Mouse (Mus musculus) MEL (cell line): Measurements from ENCODE around the gene Tmem175. TPM values are rescaled to one million over a fixed set of nuclear protein-coding genes. Genes with fewer than 3 reads are reported as not detected.

ENCODE experiments used
- DNase-seq: peaks from one replicate; pipeline ENCODE4 v3.0.0; 2011; ENCODE audit warnings: low read depth, low spot score
- H3K27ac ChIP-seq: 2 replicates; pipeline ENCODE4 v1.5.1; 2012; ENCODE audit warnings: low read depth, mild to moderate bottlenecking, control low read depth, low read length, moderate library complexity; ENCODE audit not compliant: control insufficient read depth
- H3K27me3 ChIP-seq, 2 experiments: fragments of 150-350 bp in 1 of 2; sonication (generic) in 1 of 2; 2 replicates each; pipeline ENCODE4 v1.6.1; 2012; ENCODE audit warnings: low read length in 2 of 2, mild to moderate bottlenecking in 2 of 2, improper control_type of control experiment in 1 of 2, moderate library complexity in 1 of 2; ENCODE audit not compliant: insufficient read depth in 2 of 2, control insufficient read depth in 1 of 2
- H3K36me3 ChIP-seq, 2 experiments: 2 replicates each; pipeline ENCODE4 v1.6.1; 2012 to 2014; ENCODE audit warnings: low read length in 2 of 2, improper control_type of control experiment in 1 of 2, inconsistent platforms in 1 of 2, mild to moderate bottlenecking in 1 of 2; ENCODE audit not compliant: insufficient read depth in 2 of 2, control insufficient read depth in 1 of 2
- H3K4me1 ChIP-seq, 2 experiments: fragments of 150-350 bp in 1 of 2; sonication (generic) in 1 of 2; 2 replicates each; pipeline ENCODE4 v1.6.1; 2012; ENCODE audit warnings: low read length in 2 of 2, improper control_type of control experiment in 1 of 2, mild to moderate bottlenecking in 1 of 2; ENCODE audit not compliant: insufficient read depth in 2 of 2, control insufficient read depth in 1 of 2
- H3K4me3 ChIP-seq, 2 experiments: fragments of 150-350 bp in 1 of 2; sonication (generic) in 1 of 2; 2 replicates each; pipeline ENCODE4 v1.5.1; 2012; ENCODE audit warnings: low read depth in 2 of 2, low read length in 2 of 2, mild to moderate bottlenecking in 2 of 2, moderate library complexity in 2 of 2, control low read depth in 1 of 2, improper control_type of control experiment in 1 of 2; ENCODE audit not compliant: control insufficient read depth in 1 of 2, insufficient read depth in 1 of 2
- H3K79me2 ChIP-seq: 2 replicates; pipeline ENCODE4 v1.6.1; 2012; ENCODE audit warnings: mild to moderate bottlenecking, low read length, moderate library complexity; ENCODE audit not compliant: control insufficient read depth, poor library complexity, insufficient read depth
- H3K9ac ChIP-seq: 2 replicates; pipeline ENCODE4 v1.6.1; 2012; ENCODE audit warnings: low read depth, mild to moderate bottlenecking, control low read depth, low read length, moderate library complexity; ENCODE audit not compliant: control insufficient read depth, poor library complexity, severe bottlenecking
- H3K9me3 ChIP-seq: fragments of 150-350 bp; sonication (generic); replicated peaks from 2 replicates; pipeline ENCODE4 v1.6.1; 2012; ENCODE audit warnings: mild to moderate bottlenecking, low read length, improper control_type of control experiment, moderate library complexity; ENCODE audit not compliant: insufficient read depth
- BHLHE40 ChIP-seq: IDR thresholded peaks from 2 replicates; pipeline ENCODE4 v1.6.1; 2012; ENCODE audit warnings: low read depth, mild to moderate bottlenecking, inconsistent platforms, low read length, improper control_type of control experiment, borderline replicate concordance
- CHD2 ChIP-seq: IDR thresholded peaks from 2 replicates; pipeline ENCODE4 v1.6.1; 2011; ENCODE audit warnings: low read length, improper control_type of control experiment
- CTCF ChIP-seq, 3 experiments: IDR thresholded peaks in 2 of 3; conservative IDR thresholded peaks in 1 of 3; 2 replicates each; pipeline ENCODE4 v1.5.1; 2011 to 2012; ENCODE audit warnings: low read length in 3 of 3, low read depth in 2 of 3, mild to moderate bottlenecking in 2 of 3, improper control_type of control experiment in 1 of 3, inconsistent platforms in 1 of 3, mixed read lengths in 1 of 3, moderate library complexity in 1 of 3; ENCODE audit not compliant: control insufficient read depth in 1 of 3, insufficient read depth in 1 of 3, poor library complexity in 1 of 3, severe bottlenecking in 1 of 3
- E2F4 ChIP-seq: IDR thresholded peaks from 2 replicates; pipeline ENCODE4 v1.6.1; 2011; ENCODE audit warnings: low read depth, low read length, improper control_type of control experiment, borderline replicate concordance
- EP300 ChIP-seq, 2 experiments: IDR thresholded peaks; 2 replicates each; pipeline ENCODE4 v1.6.1; 2011; ENCODE audit warnings: improper control_type of control experiment in 2 of 2, low read length in 2 of 2, low read depth in 1 of 2, mild to moderate bottlenecking in 1 of 2
- GABPA ChIP-seq: IDR thresholded peaks from 2 replicates; pipeline ENCODE4 v1.6.1; 2012; ENCODE audit warnings: low read depth, mild to moderate bottlenecking, inconsistent platforms, low read length, improper control_type of control experiment, moderate library complexity
- GATA1 ChIP-seq: IDR thresholded peaks from 2 replicates; pipeline ENCODE4 v1.6.1; 2011; ENCODE audit warnings: low read depth, low read length, improper control_type of control experiment
- HCFC1 ChIP-seq: IDR thresholded peaks from 2 replicates; pipeline ENCODE4 v1.6.1; 2012; ENCODE audit warnings: low read depth, mild to moderate bottlenecking, inconsistent platforms, low read length, improper control_type of control experiment, moderate library complexity
- JUND ChIP-seq: IDR thresholded peaks from 2 replicates; pipeline ENCODE4 v1.6.1; 2011; ENCODE audit warnings: low read depth, mild to moderate bottlenecking, improper control_type of control experiment, low read length
- MAFK ChIP-seq: IDR thresholded peaks from 2 replicates; pipeline ENCODE4 v1.6.1; 2011; ENCODE audit warnings: low read depth, mild to moderate bottlenecking, low read length, improper control_type of control experiment, borderline replicate concordance
- MAX ChIP-seq: IDR thresholded peaks from 2 replicates; pipeline ENCODE4 v1.6.1; 2011; ENCODE audit warnings: low read length, improper control_type of control experiment
- MXI1 ChIP-seq: IDR thresholded peaks from 2 replicates; pipeline ENCODE4 v1.6.1; 2011; ENCODE audit warnings: mild to moderate bottlenecking, low read depth, low read length, improper control_type of control experiment
- MYB ChIP-seq: IDR thresholded peaks from 2 replicates; pipeline ENCODE4 v1.6.1; 2011; ENCODE audit warnings: mild to moderate bottlenecking, low read depth, low read length, improper control_type of control experiment
- MYC ChIP-seq: IDR thresholded peaks from 2 replicates; pipeline ENCODE4 v1.6.1; 2011; ENCODE audit warnings: low read depth, mild to moderate bottlenecking, low read length, improper control_type of control experiment, moderate library complexity
- NELFE ChIP-seq: IDR thresholded peaks from 2 replicates; pipeline ENCODE4 v1.6.1; 2011; ENCODE audit warnings: low read depth, low read length, improper control_type of control experiment
- NRF1 ChIP-seq: IDR thresholded peaks from 2 replicates; pipeline ENCODE4 v1.6.1; 2014; ENCODE audit warnings: low read depth, mild to moderate bottlenecking, inconsistent platforms, low read length, improper control_type of control experiment, moderate library complexity; ENCODE audit not compliant: poor library complexity, insufficient read depth, severe bottlenecking
- POLR2A ChIP-seq, 2 experiments: IDR thresholded peaks; 2 replicates each; pipeline ENCODE4 v1.6.1; 2011 to 2012; ENCODE audit warnings: low read length in 2 of 2, mild to moderate bottlenecking in 2 of 2, control low read depth in 1 of 2, improper control_type of control experiment in 1 of 2, low read depth in 1 of 2, moderate library complexity in 1 of 2; ENCODE audit not compliant: control insufficient read depth in 1 of 2, insufficient read depth in 1 of 2, poor library complexity in 1 of 2
- POLR2AphosphoS2 ChIP-seq: IDR thresholded peaks from 2 replicates; pipeline ENCODE4 v1.6.1; 2011; ENCODE audit warnings: low read length, improper control_type of control experiment
- POLR2AphosphoS5 ChIP-seq: IDR thresholded peaks from 2 replicates; pipeline ENCODE4 v1.6.1; 2012; ENCODE audit warnings: low read depth, borderline replicate concordance, mild to moderate bottlenecking, inconsistent platforms, low read length, moderate library complexity, mixed read lengths
- RAD21 ChIP-seq: IDR thresholded peaks from 2 replicates; pipeline ENCODE4 v1.6.1; 2011; ENCODE audit warnings: mild to moderate bottlenecking, low read depth, low read length, improper control_type of control experiment
- SIN3A ChIP-seq: IDR thresholded peaks from 2 replicates; pipeline ENCODE4 v1.6.1; 2012; ENCODE audit warnings: low read length, improper control_type of control experiment, inconsistent platforms
- SMC3 ChIP-seq: IDR thresholded peaks from 2 replicates; pipeline ENCODE4 v1.6.1; 2011; ENCODE audit warnings: low read depth, low read length, improper control_type of control experiment
- TAL1 ChIP-seq: IDR thresholded peaks from 2 replicates; pipeline ENCODE4 v1.6.1; 2012; ENCODE audit warnings: mild to moderate bottlenecking, inconsistent platforms, low read length, moderate library complexity, mixed read lengths
- TBP ChIP-seq: IDR thresholded peaks from 2 replicates; pipeline ENCODE4 v1.8.0; 2011; ENCODE audit warnings: low read depth, low read length, improper control_type of control experiment
- TCF12 ChIP-seq: IDR thresholded peaks from 2 replicates; pipeline ENCODE4 v1.6.1; 2014; ENCODE audit warnings: low read depth, mild to moderate bottlenecking, inconsistent platforms, low read length, improper control_type of control experiment, moderate library complexity
- UBTF ChIP-seq: IDR thresholded peaks from 2 replicates; pipeline ENCODE4 v1.6.1; 2012; ENCODE audit warnings: low read depth, mild to moderate bottlenecking, inconsistent platforms, low read length, improper control_type of control experiment, moderate library complexity, borderline replicate concordance; ENCODE audit not compliant: insufficient read depth
- USF1 ChIP-seq: IDR thresholded peaks from 2 replicates; pipeline ENCODE4 v1.6.1; 2014; ENCODE audit warnings: low read depth, mild to moderate bottlenecking, inconsistent platforms, low read length, improper control_type of control experiment, moderate library complexity
- USF2 ChIP-seq, 2 experiments: IDR thresholded peaks; 2 replicates each; pipeline ENCODE4 v1.6.1; 2011 to 2012; ENCODE audit warnings: improper control_type of control experiment in 2 of 2, low read length in 2 of 2, borderline replicate concordance in 1 of 2, inconsistent platforms in 1 of 2, low read depth in 1 of 2, mild to moderate bottlenecking in 1 of 2; ENCODE audit not compliant: insufficient read depth in 1 of 2
- ZC3H11A ChIP-seq: IDR thresholded peaks from 2 replicates; pipeline ENCODE4 v1.6.1; 2012; ENCODE audit warnings: low read depth, mild to moderate bottlenecking, inconsistent platforms, low read length, improper control_type of control experiment
- ZKSCAN1 ChIP-seq: IDR thresholded peaks from 2 replicates; pipeline ENCODE4 v1.6.1; 2012; ENCODE audit warnings: low read depth, mild to moderate bottlenecking, inconsistent platforms, low read length, improper control_type of control experiment, moderate library complexity
- ZMIZ1 ChIP-seq: IDR thresholded peaks from 2 replicates; pipeline ENCODE4 v1.6.1; 2012; ENCODE audit warnings: low read depth, mild to moderate bottlenecking, inconsistent platforms, low read length, improper control_type of control experiment, moderate library complexity
- ZNF384 ChIP-seq: IDR thresholded peaks from 2 replicates; pipeline ENCODE4 v1.6.1; 2012; ENCODE audit warnings: low read depth, mild to moderate bottlenecking, inconsistent platforms, low read length, improper control_type of control experiment
- polyA plus RNA-seq, 2 experiments: library from polyadenylated mRNA; stranded (reverse) in 1 of 2; unstranded in 1 of 2; fragments of >175 nt in 1 of 2; fragments of >200 nt in 1 of 2; gene quantifications; 2 replicates each; pipeline versions ENCODE4 v1.2.1 to v1.2.4; 2012; ENCODE audit warnings: low replicate concordance in 2 of 2, low read depth in 1 of 2; ENCODE audit not compliant: insufficient read length in 2 of 2, insufficient read depth in 1 of 2, missing spikeins in 1 of 2
- total RNA-seq: library from RNA; depleted of rRNA; stranded (reverse); fragments of 300-350 nt; gene quantifications from 2 replicates; pipeline ENCODE4 v1.2.3, GENCODE M21; 2012

The Tmem175 gene
- total and polyA plus RNA-seq, 3 experiments, result 19.3 to 39.2 TPM; not detected in 1

- Histone ChIP-seq H3K9me3 (no peaks in the 10 kb centered on the region), H3K36me3 (peaks cover 17 to 37% of the 10 kb centered on the region in 2 experiments), H3K9ac (no peak overlapping the region), H3K4me3 (no peak overlapping the region), H3K27me3 (no peaks in the 10 kb centered on the region), H3K79me2 (peaks cover 15% of the 10 kb centered on the region), H3K4me1 (peaks cover 7 to 10% of the 10 kb centered on the region in 2 experiments), H3K27ac (no peak overlapping the region)
- no peak for DNase-seq
- TF ChIP-seq ZNF384 (no peak), EP300 (IDR thresholded peaks at IDR 0.05; ENCODE audit: low read depth in 1 of 2, low read length in 2 of 2) (peak in 1 of 2 experiments; percentile 12; a peak in 1 of 4 replicates), USF1 (0 out of 2 replicates have a peak, but pooled peaks have one; percentile 31), CTCF (IDR thresholded peaks at IDR 0.05 in 2 of 3, conservative IDR thresholded peaks at IDR 0.05 in 1 of 3; ENCODE audit: control insufficient read depth in 1 of 3, insufficient read depth in 1 of 3, low read depth in 2 of 3, low read length in 3 of 3, poor library complexity in 1 of 3, severe bottlenecking in 1 of 3) (no peak)
Measured at GRCm38 (mm10) chr5:108621870-108622269, 7.7 kb upstream of the Tmem175 start.

- Histone ChIP-seq H3K9me3 (no peaks in the 10 kb centered on the region), H3K36me3 (peaks cover 22 to 37% of the 10 kb centered on the region in 2 experiments), H3K27ac (peak overlapping the region; percentile 42), H3K27me3 (no peaks in the 10 kb centered on the region), H3K4me3 (no peak overlapping the region), H3K9ac (no peak overlapping the region), H3K4me1 (peaks cover 17 to 19% of the 10 kb centered on the region in 2 experiments), H3K79me2 (peaks cover 45% of the 10 kb centered on the region)
- DNase-seq, result peak; percentile 68
- TF ChIP-seq MAFK, result no peak
- no peak for TF ChIP-seq USF2 (IDR thresholded peaks at IDR 0.05; ENCODE audit: borderline replicate concordance in 1 of 2, insufficient read depth in 1 of 2, low read depth in 1 of 2, low read length in 2 of 2)
- no peak for TF ChIP-seq BHLHE40
- TF ChIP-seq POLR2AphosphoS5, result no peak
- TF ChIP-seq ZKSCAN1, result no peak
- no peak for TF ChIP-seq RAD21
- TF ChIP-seq POLR2AphosphoS2, result no peak
- TF ChIP-seq ZC3H11A, result no peak
- TF ChIP-seq TAL1, result peak; percentile 66
- no peak for TF ChIP-seq POLR2A (IDR thresholded peaks at IDR 0.05; ENCODE audit: control insufficient read depth in 1 of 2, insufficient read depth in 1 of 2, low read depth in 1 of 2, low read length in 2 of 2, poor library complexity in 1 of 2)
- TF ChIP-seq SIN3A, result peak; percentile 66; the same call in 1 of the 2 replicates
- no peak for TF ChIP-seq GABPA
- TF ChIP-seq E2F4, result no peak
- TF ChIP-seq CHD2, result no peak
- TF ChIP-seq UBTF, result no peak
- peak; percentile 89 for TF ChIP-seq GATA1
- TF ChIP-seq MYC, result peak; percentile 68
- TF ChIP-seq TCF12, result peak; percentile 77
- TF ChIP-seq MXI1, result peak; percentile 67
- TF ChIP-seq SMC3, result no peak
- TF ChIP-seq NRF1, result no peak
- TF ChIP-seq ZMIZ1, result no peak
- TF ChIP-seq MAX, result no peak
- no peak for TF ChIP-seq MYB
- TF ChIP-seq JUND, result no peak
- no peak for TF ChIP-seq NELFE
- TF ChIP-seq TBP, result no peak
- TF ChIP-seq HCFC1, result 0 out of 2 replicates have a peak, but pooled peaks have one; percentile 18
Measured at GRCm38 (mm10) chr5:108626050-108626660, 3.4 kb upstream of the Tmem175 start.
